Mouse (Mus musculus): ENCODE data around the gene Rhot2. TPM values are rescaled to one million over a fixed set of nuclear protein-coding genes. Genes with fewer than 3 reads are reported as not detected.
"Not testable (repeated sequence)": the region's sequence is repeated elsewhere in the genome, so short reads cannot be mapped to it uniquely, and the experiment has no call there.

The Rhot2 gene
- polyA plus RNA-seq, 1 experiment = 69.0 TPM

DNA sequence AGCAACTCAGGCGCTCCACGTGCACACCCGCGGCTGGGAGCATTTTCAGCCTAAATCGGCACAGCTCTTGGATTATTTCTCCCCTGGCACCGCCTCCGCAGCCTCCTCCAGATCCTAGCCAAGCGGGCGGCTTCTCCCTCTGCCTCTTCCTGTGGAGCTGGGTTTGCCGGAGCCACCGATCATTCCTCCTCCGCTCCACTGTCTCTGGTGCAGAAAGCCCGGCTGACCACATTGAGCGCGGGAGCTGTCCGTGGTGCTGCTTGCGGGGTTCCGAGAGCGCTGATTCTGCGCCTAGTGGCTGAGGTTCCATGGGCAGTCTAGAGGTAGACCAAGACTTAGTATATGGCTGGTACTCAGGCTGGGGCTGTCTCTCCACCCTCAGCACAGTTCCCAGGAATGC is 31.2 kb downstream of the Rhot2 start:
- Histone ChIP-seq H3K4me3 (ENCODE audit: insufficient read depth, low read depth, low read length) (no peak overlapping the region), H3K27ac (replicated peaks; ENCODE audit: low read depth, low read length) (no peak overlapping the region), H3K4me1 (ENCODE audit: control insufficient read depth, insufficient read depth, insufficient read length, low read length) (no peaks in the 10 kb centered on the region)

DNA sequence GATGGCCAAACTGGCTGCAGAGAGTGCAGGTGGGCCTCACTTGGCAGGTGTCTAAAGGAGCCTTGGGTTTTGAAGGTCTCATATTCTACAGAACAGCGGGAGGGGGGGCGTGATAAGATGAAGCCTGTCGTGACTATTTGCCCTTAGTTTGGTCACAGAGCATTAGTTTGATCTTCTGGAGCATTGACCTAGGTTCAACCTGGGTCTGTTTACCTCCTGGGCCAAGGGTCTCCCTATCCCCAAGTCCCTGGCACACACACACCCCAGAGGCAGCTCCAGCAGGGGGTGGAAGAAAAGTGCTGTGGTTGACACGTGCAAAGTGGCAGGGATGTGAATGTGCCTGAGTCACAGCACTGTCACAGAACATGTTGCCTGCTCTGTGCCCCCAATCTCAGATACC is 33.8 kb downstream of the Rhot2 start:
- Histone ChIP-seq H3K4me1 (ENCODE audit: control insufficient read depth, insufficient read depth, insufficient read length, low read length) (no peaks in the 10 kb centered on the region), H3K4me3 (ENCODE audit: insufficient read depth, low read depth, low read length) (no peak overlapping the region), H3K27ac (replicated peaks; ENCODE audit: low read depth, low read length) (no peak overlapping the region)

DNA sequence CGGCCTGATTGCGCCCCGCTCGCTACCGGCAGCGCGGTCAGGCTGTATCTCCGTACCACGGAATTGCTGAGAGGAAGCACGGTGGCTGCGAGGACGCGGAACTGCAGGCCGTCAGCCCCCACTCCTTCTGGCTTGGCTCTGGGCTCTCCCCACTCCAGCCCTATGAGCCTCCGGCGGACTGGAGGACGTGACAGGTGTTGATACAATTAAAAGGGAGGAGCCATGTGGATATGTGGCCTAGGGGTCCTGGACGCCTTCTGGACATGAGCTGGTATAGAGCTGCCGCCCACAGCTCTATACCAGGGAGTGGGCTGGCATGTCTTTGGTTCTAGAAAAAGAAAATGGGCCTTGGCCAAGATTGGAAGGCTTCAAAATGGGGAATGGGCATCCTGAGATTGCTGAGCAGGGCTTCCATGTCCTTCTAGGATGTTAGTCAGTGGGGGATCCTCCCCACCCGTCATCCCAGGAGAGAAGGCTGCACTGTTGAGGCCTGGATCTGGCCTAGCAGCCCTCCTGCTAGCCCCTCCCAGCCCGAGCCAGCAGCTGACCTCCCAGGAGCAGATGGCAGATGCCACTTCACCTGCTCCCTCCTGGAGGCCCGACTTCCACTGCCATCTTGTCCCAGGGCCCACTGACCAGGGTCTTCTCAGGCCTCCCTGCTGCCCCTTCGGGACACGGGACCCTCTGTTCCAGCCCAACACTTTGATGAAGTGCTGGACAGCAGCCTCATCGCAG is 34.9 kb downstream of the Rhot2 start:
- H3K4me3 ChIP-seq (ENCODE audit: insufficient read depth, low read depth, low read length) = peak overlapping the region; percentile 56
- no peaks in the 10 kb centered on the region for H3K4me1 ChIP-seq (ENCODE audit: control insufficient read depth, insufficient read depth, insufficient read length, low read length)
- H3K27ac ChIP-seq (replicated peaks; ENCODE audit: low read depth, low read length) = no peak overlapping the region

DNA sequence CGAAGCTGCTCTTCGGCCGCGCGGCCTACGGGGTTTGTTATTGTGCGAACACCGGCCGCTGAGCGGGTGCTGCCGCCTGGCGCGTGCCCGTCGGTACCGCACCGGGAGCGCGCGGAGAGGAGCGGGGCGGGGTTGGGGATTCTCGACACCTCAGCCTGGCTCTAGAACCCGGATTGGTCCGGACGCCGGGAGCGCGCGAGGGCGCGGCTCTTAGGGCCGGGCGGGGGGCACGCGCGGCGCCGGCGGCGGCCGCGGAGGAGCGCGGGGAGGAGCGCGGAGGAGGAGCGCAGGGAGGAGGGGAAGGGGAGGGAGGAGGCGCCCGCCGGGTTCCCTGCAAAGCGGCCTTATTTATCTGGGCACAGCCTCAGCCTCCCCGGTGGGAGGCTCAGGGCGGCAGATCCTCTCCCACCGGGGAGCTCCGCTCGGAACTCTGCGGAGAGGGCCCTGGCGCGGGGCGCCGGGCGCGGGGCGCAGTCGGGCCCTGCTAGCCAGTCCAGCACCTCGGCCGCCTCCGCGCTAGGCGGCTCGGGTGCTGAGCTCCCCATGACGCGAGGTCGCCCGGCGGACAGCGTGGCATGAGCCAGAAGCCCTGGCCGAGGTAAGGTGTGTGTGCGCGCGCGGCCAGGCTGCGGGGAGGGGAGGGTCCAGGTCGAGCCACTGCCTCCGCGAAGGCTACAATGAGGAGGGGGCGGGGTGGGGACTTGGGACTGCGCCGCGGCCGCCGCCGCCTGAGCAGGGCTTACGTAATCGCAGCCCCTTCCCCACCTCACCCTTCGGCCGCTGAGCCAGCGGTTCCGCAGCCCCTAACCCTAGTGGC is 35.7 kb downstream of the Rhot2 start, which contains the start of gene Fbxl16:
Gene Fbxl16, plus strand, starts transcription at position 297 of the 817 bp plus-strand sequence.
- Histone ChIP-seq H3K4me1 (ENCODE audit: control insufficient read depth, insufficient read depth, insufficient read length, low read length) (no peaks in the 10 kb centered on the region), H3K4me3 (ENCODE audit: insufficient read depth, low read depth, low read length) (peak within 1 kb of the TSS; percentile 56), H3K27ac (replicated peaks; ENCODE audit: low read depth, low read length) (no peak within 1 kb of the TSS)

DNA sequence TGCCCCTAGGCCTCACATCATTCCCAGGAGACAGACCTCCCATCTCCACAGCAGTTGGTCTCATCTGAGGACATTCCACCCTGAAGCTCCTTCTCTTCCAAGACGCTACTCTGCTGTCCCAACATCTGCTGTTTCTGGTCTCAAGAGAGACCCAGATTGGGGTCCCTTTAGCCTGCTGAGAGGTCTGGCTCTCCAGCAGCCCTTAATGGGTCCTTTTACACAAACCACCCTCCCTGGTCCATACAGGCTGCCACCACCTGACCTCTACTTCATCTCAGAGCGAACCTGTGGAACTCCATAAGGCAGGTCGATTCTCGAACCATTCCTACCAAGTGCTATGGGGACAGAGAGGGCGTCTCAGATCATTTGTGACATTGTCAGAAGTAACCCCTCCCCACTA is 36.6 kb downstream of the Rhot2 start:
- Histone ChIP-seq H3K27ac (replicated peaks; ENCODE audit: low read depth, low read length) (no peak overlapping the region), H3K4me1 (ENCODE audit: control insufficient read depth, insufficient read depth, insufficient read length, low read length) (no peaks in the 10 kb centered on the region), H3K4me3 (ENCODE audit: insufficient read depth, low read depth, low read length) (peak overlapping the region; percentile 1; the same call in 1 of the 2 replicates)

DNA sequence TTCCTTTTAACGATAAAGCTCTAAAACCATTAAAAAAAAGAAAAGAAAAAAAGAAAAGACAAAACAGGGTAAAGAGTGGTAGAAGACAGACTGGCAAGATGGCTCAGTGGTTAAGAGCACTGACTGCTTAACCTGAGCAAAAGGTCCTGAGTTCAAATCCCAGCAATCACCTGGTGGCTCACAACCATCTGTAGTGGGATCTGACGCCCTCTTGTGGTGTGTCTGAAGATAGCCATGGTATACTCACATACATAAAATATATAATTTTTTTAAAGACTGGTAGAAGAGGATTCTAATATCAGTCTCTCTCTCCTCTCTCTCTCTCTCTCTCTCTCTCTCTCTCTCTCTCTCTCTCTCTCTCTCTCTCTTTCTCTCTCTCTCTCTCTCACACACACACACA is 37.2 kb downstream of the Rhot2 start:
- not testable (repeated sequence) for H3K27ac ChIP-seq (replicated peaks; ENCODE audit: low read depth, low read length); H3K4me1 ChIP-seq (ENCODE audit: control insufficient read depth, insufficient read depth, insufficient read length, low read length); H3K4me3 ChIP-seq (ENCODE audit: insufficient read depth, low read depth, low read length)

DNA sequence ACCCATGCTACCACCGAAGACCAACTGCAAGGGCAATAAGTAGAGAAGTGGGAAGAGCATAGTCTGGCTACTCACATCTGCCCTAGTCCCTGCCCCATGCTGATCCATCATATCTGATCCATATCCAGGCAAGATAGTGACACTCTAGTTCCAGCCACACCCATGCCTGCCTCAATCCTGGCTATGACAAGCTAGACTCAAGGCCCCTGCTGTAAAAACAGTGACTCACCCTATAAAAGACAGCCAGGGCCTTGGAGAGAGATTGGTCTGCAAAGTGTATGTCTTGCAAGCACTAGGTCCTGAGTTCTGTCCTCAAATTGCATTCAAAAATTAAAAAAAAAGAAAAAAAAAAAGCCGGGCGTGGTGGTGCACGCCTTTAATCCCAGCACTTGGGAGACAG is 38.1 kb downstream of the Rhot2 start:
- no peak overlapping the region for H3K4me3 ChIP-seq (ENCODE audit: insufficient read depth, low read depth, low read length)
- H3K4me1 ChIP-seq (ENCODE audit: control insufficient read depth, insufficient read depth, insufficient read length, low read length) = no peaks in the 10 kb centered on the region
- H3K27ac ChIP-seq (replicated peaks; ENCODE audit: low read depth, low read length) = no peak overlapping the region

DNA sequence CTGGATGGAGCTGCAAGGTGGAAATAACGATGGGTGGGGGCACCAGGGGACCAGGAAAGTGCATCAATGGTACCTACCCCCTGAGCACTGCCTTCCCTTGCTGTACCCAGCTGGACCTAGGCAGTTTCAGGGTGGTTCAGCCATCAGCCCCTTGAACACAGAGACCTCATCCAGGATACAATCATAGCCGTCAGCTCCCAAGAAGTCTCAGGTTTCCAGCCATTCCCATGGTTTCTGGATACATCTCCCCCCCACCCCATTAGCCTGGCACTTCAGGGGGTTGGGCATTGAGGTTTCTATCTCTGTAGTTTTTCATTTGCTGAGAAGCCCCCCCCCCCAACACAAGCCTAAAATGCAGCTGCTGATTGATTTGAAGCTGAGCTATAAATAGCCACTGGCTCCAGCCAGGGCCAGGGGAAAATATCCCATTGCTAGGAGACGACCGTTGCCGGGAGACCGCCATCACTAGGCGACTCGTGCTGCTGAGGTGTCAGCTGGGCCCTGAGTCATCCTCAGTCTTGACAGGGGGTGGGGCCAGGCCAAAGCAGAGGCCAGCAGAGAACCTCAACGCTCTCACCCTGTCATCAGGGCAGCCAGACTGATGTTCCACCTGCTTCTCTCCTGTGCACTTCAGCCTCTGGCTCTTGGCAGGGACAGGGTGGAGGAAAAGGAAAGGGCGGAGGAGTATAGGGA is 41.7 kb downstream of the Rhot2 start:
- no peak overlapping the region for H3K27ac ChIP-seq (replicated peaks; ENCODE audit: low read depth, low read length)
- no peaks in the 10 kb centered on the region for H3K4me1 ChIP-seq (ENCODE audit: control insufficient read depth, insufficient read depth, insufficient read length, low read length)
- no peak overlapping the region for H3K4me3 ChIP-seq (ENCODE audit: insufficient read depth, low read depth, low read length)

DNA sequence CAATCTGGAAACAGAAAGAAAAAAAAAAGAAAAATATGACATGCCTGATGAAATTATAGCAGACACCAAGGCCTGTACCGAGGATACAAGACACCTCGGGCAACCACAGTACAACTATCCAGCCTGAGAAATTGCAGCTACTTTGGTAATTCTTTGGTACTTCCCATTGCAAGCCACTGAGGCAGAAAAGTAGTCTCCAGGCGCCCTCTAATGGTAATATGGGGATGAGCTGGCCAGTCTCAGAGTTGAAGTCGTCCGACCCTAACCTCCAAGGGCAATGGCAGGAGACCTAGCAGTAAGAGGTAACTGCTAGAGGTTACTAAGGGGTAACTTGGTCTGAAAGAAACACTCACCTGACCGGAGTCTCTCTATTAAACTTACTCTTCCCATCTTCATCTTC is 43.6 kb downstream of the Rhot2 start:
- no peak overlapping the region for H3K27ac ChIP-seq (replicated peaks; ENCODE audit: low read depth, low read length)
- H3K4me1 ChIP-seq (ENCODE audit: control insufficient read depth, insufficient read depth, insufficient read length, low read length) = no peaks in the 10 kb centered on the region; the same call in 1 of the 2 replicates
- no peak overlapping the region for H3K4me3 ChIP-seq (ENCODE audit: insufficient read depth, low read depth, low read length)

DNA sequence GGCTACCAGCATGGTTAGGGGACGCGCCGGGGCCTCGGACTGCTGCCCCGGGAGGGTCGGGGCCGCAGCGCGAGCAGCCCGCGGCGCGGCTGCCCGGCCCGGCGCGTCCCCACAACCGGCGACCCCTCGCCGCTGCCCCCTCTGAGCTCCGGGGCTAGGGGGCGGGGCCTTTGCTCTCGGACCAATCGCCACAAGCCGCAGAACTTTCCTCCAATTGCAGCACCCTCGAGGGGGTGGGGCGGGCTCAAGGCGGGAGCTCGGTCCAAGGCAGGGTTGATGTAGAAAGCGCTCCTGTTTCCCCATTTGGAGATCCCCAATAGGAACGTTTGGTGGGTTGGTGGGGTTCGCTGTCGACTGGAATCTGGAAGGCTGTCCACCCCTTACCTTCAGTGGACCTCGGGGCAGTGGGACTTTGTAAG is 47.7 kb downstream of the Rhot2 start, which contains the start of gene Metrn:
Gene Metrn, minus strand, starts transcription at position 186 of the 419 bp plus-strand sequence.
- peak within 1 kb of the TSS; percentile 75 for H3K4me3 ChIP-seq (ENCODE audit: insufficient read depth, low read depth, low read length)
- no peak within 1 kb of the TSS for H3K27ac ChIP-seq (replicated peaks; ENCODE audit: low read depth, low read length)
- H3K4me1 ChIP-seq (ENCODE audit: control insufficient read depth, insufficient read depth, insufficient read length, low read length) = peaks cover 7% of the 10 kb centered on the region

DNA sequence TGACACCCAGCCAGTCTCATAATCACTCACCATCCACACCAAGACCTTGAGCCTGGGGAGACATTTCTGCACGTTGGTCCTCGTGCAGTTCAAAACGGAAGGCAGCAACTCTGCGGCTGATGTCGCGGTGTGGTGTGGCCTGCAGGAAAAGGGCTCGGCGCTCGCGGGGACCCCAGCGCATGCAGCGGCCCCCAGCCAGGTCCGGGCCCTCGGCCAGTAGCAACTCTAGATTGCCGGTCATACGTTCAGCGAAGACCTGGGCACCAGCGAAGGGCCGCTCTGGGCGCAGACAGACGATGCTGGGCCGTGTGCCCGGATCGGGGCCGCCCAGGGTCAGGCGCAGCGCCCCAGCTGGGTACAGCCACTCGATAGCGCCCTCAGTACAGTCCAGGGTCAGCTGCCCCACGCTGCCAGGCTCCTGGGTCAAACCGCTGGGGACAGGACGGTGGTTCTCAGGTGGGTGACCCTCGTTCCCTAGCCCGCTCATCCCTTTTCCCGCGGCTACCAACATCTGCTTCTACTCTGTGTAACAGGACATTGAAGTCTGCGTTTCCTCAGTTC is 48.4 kb downstream of the Rhot2 start:
- peak overlapping the region; percentile 75 for H3K4me3 ChIP-seq (ENCODE audit: insufficient read depth, low read depth, low read length)
- no peak overlapping the region for H3K27ac ChIP-seq (replicated peaks; ENCODE audit: low read depth, low read length)
- H3K4me1 ChIP-seq (ENCODE audit: control insufficient read depth, insufficient read depth, insufficient read length, low read length) = peaks cover 10% of the 10 kb centered on the region

DNA sequence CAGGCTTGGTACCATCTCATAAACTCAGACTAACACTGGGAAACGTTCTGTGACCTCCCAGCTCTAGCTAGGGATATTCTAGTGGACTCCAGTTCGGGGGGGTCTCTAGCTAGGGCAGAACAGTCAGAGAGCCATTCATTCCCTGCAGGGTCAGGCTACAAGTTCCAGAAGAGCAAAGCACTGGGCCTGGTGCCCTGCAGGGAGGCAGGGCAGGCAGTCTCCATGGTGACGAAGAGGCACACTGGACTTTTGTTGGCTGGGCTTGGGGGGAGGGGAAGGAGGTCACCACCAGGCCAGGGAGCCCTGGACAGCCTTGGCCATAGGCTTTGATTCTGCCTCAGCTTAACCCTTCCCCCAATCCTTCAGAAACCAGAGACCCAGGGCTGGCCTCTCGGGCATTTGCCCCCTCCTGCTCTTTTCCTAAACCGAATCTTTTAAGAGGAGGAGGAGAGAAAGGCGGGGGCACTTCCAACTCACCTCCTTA is 49.0 kb downstream of the Rhot2 start, which contains the start of gene AC134908.4:
Gene AC134908.4, minus strand, starts transcription at position 51 of the 484 bp plus-strand sequence.
- H3K27ac ChIP-seq (replicated peaks; ENCODE audit: low read depth, low read length) = no peak within 1 kb of the TSS
- peak within 1 kb of the TSS; percentile 75 for H3K4me3 ChIP-seq (ENCODE audit: insufficient read depth, low read depth, low read length)

DNA sequence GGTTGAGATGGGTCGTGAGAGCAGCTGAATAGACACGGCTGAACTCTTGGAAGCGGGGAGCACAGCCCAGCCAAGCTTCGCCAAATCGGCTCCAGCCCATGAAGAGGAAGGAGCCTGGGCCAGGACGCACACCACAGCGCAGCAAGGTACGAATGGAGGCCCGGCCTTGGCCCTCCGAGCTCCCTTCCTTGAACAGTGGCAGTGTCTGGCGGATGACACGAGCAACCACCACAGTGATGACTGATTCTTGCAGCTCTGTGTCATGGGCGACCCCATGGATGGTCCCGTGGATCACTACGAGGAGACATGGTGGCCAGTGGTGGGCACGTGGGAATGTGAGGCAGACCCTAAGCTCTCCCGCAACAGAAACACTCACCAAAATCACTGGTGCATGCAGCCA is 49.7 kb downstream of the Rhot2 start:
- Histone ChIP-seq H3K27ac (replicated peaks; ENCODE audit: low read depth, low read length) (no peak overlapping the region), H3K4me3 (ENCODE audit: insufficient read depth, low read depth, low read length) (no peak overlapping the region), H3K4me1 (ENCODE audit: control insufficient read depth, insufficient read depth, insufficient read length, low read length) (peaks cover 11% of the 10 kb centered on the region)

More for the DNA sequence above, 49.0 kb downstream of the Rhot2 start, which contains the start of gene AC134908.4:
- peaks cover 11% of the 10 kb centered on the region for H3K4me1 ChIP-seq (ENCODE audit: control insufficient read depth, insufficient read depth, insufficient read length, low read length)

DNA sequence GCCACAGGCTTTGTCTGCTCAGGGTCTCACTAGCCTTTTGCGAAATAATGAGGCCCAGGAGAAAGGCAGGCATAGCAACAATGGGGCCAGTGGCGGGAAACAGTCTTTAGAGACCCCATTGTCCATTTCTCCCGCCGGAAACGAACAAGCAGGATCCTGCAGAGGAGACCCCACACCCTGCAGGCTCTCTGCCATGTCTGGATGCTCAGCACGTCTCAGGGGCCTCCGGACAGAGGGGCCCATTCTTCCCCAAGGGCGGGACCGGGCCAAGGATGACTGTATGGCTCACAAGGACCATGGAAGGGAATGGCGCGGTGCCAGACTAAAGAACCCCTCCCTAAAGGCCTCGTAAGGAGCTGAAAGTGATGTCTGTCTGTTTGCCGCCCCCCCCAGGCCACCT is 50.5 kb downstream of the Rhot2 start:
- Histone ChIP-seq H3K27ac (replicated peaks; ENCODE audit: low read depth, low read length) (no peak overlapping the region), H3K4me3 (ENCODE audit: insufficient read depth, low read depth, low read length) (no peak overlapping the region)

DNA sequence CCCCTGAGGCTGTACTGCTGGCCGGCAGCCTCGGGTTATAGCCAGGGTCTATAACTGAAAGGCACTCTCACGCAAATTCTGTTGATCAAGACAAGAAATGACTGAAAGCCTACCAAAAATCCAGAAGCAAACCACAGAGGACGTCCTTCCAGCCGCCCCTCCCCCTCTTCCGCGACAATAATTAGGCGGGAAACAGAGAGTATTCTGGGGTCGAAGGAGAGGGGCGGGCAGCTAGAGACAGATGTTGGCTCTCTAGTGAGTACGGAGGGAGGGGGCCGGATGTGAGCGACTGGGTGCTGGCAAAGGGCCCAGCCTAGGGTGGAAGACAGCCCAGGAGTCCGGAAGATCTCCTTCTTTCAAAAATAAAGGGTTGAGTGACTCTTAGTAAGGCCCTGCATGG is 52.0 kb downstream of the Rhot2 start, which contains the start of gene Fam173a:
Gene Fam173a, minus strand, starts transcription at position 287 of the 400 bp plus-strand sequence.
- Histone ChIP-seq H3K4me1 (ENCODE audit: control insufficient read depth, insufficient read depth, insufficient read length, low read length) (peaks cover 11% of the 10 kb centered on the region), H3K27ac (replicated peaks; ENCODE audit: low read depth, low read length) (peak within 1 kb of the TSS; percentile 67), H3K4me3 (ENCODE audit: insufficient read depth, low read depth, low read length) (peak within 1 kb of the TSS; percentile 70)

More for the DNA sequence above, 50.5 kb downstream of the Rhot2 start:
- H3K4me1 ChIP-seq (ENCODE audit: control insufficient read depth, insufficient read depth, insufficient read length, low read length) = peaks cover 11% of the 10 kb centered on the region
